Mouse (Mus musculus) embryonic fibroblast, embryonic 13.5 days (primary cell): ENCODE results near the gene Sptlc3. TPM values are rescaled to one million over a fixed set of nuclear protein-coding genes. Genes with fewer than 3 reads are reported as not detected.

Experiments used
- H3K27ac ChIP-seq: 2 replicates; pipeline ENCODE4 v1.5.1; 2012; ENCODE audit warnings: low read length, control low read depth, inconsistent platforms; ENCODE audit not compliant: insufficient read depth
- H3K4me1 ChIP-seq: 2 replicates; pipeline ENCODE4 v1.6.1; 2011; ENCODE audit warnings: low read length; ENCODE audit not compliant: control insufficient read depth, insufficient read depth
- H3K4me3 ChIP-seq: 2 replicates; pipeline ENCODE4 v1.5.1; 2011; ENCODE audit warnings: mild to moderate bottlenecking, control low read depth, low read length; ENCODE audit not compliant: insufficient read depth
- CTCF ChIP-seq: IDR thresholded peaks from 2 replicates; pipeline ENCODE4 v1.5.1; 2011; ENCODE audit warnings: mild to moderate bottlenecking, control low read depth, low read length, moderate library complexity, borderline replicate concordance; ENCODE audit not compliant: insufficient read depth
- POLR2A ChIP-seq: IDR thresholded peaks from 2 replicates; pipeline ENCODE4 v1.6.1; 2011; ENCODE audit warnings: low read depth, mild to moderate bottlenecking, control low read depth, low read length, moderate library complexity
- polyA plus RNA-seq: library from polyadenylated mRNA; stranded (reverse); fragments of >200 nt; gene quantifications from 2 replicates; pipeline ENCODE4 v1.2.4, GENCODE M21; 2011; ENCODE audit warnings: low read depth; ENCODE audit not compliant: missing spikeins, insufficient read length

Sptlc3 gene
- polyA plus RNA-seq, 1 experiment: not detected

- Histone ChIP-seq H3K4me1 (no peaks in the 10 kb centered on the region), H3K4me3 (no peak overlapping the region), H3K27ac (no peak overlapping the region)
- TF ChIP-seq POLR2A (no peak), CTCF (no peak)
Observed at GRCm38 (mm10) chr2:139592109-139592508, 98.4 kb downstream of the Sptlc3 start.

GRCm38 (mm10) chr2:139597229-139597628, 103.5 kb downstream of the Sptlc3 start:
- TF ChIP-seq POLR2A: no peak
- no peak for TF ChIP-seq CTCF
- Histone ChIP-seq H3K4me3 (no peak overlapping the region), H3K4me1 (no peaks in the 10 kb centered on the region), H3K27ac (no peak overlapping the region)

GRCm38 (mm10) chr2:139601543-139602194, 108.0 kb downstream of the Sptlc3 start:
- no peak overlapping the region for H3K27ac ChIP-seq
- H3K4me1 ChIP-seq: no peaks in the 10 kb centered on the region
- no peak overlapping the region for H3K4me3 ChIP-seq
- TF ChIP-seq CTCF (no peak), POLR2A (no peak)

GRCm38 (mm10) chr2:139608167-139608566, 114.5 kb downstream of the Sptlc3 start:
- TF ChIP-seq CTCF (no peak), POLR2A (no peak)
- Histone ChIP-seq H3K27ac (no peak overlapping the region), H3K4me3 (no peak overlapping the region), H3K4me1 (no peaks in the 10 kb centered on the region; the same call in 1 of the 2 replicates)

GRCm38 (mm10) chr2:139608810-139609209, 115.1 kb downstream of the Sptlc3 start:
- Histone ChIP-seq H3K4me1 (no peaks in the 10 kb centered on the region; the same call in 1 of the 2 replicates), H3K27ac (no peak overlapping the region), H3K4me3 (no peak overlapping the region)
- TF ChIP-seq CTCF: no peak
- TF ChIP-seq POLR2A: no peak

GRCm38 (mm10) chr2:139609231-139609630, 115.5 kb downstream of the Sptlc3 start:
- no peak overlapping the region for H3K4me3 ChIP-seq
- H3K27ac ChIP-seq: no peak overlapping the region
- no peak for TF ChIP-seq CTCF
- TF ChIP-seq POLR2A: no peak
- H3K4me1 ChIP-seq: no peaks in the 10 kb centered on the region; the same call in 1 of the 2 replicates

- Histone ChIP-seq H3K27ac (no peak overlapping the region), H3K4me3 (no peak overlapping the region), H3K4me1 (no peaks in the 10 kb centered on the region; the same call in 1 of the 2 replicates)
- TF ChIP-seq CTCF: no peak
Observed at GRCm38 (mm10) chr2:139609662-139610291, 116.1 kb downstream of the Sptlc3 start.

GRCm38 (mm10) chr2:139612410-139613107, 118.8 kb downstream of the Sptlc3 start:
- Histone ChIP-seq H3K4me3 (no peak overlapping the region), H3K4me1 (no peaks in the 10 kb centered on the region; the same call in 1 of the 2 replicates), H3K27ac (no peak overlapping the region)
- no peak for TF ChIP-seq POLR2A
- TF ChIP-seq CTCF: no peak

GRCm38 (mm10) chr2:139626496-139626895, 132.8 kb downstream of the Sptlc3 start:
- no peak for TF ChIP-seq POLR2A
- no peak for TF ChIP-seq CTCF
- no peak overlapping the region for H3K4me3 ChIP-seq
- H3K4me1 ChIP-seq: no peaks in the 10 kb centered on the region
- H3K27ac ChIP-seq: no peak overlapping the region

- Histone ChIP-seq H3K4me3 (no peak overlapping the region), H3K4me1 (no peaks in the 10 kb centered on the region), H3K27ac (no peak overlapping the region)
- TF ChIP-seq CTCF (no peak), POLR2A (no peak)
Observed at GRCm38 (mm10) chr2:139628731-139629130, 135.0 kb downstream of the Sptlc3 start.
